Mouse (Mus musculus): ENCODE measurements around the gene Gk5.
"Not testable (repeated sequence)": the region's sequence is repeated elsewhere in the genome, so short reads cannot be mapped to it uniquely, and the experiment has no call there.

Gene Gk5

GRCm38 (mm10) chr9:96152801-96153200 lies 33.6 kb downstream of the Gk5 start:
- DNase-seq = no peak

GRCm38 (mm10) chr9:96158431-96158830 lies 39.3 kb downstream of the Gk5 start:
- no peak for DNase-seq

GRCm38 (mm10) chr9:96159047-96159446 lies 39.9 kb downstream of the Gk5 start:
- no peak for DNase-seq

- DNase-seq = no peak
Measured at GRCm38 (mm10) chr9:96160767-96161166, 41.6 kb downstream of the Gk5 start.

- no peak for DNase-seq
Measured at GRCm38 (mm10) chr9:96162421-96162820, 43.3 kb downstream of the Gk5 start.

GRCm38 (mm10) chr9:96163443-96163842 lies 44.3 kb downstream of the Gk5 start:
- DNase-seq = no peak

GRCm38 (mm10) chr9:96163983-96164382 lies 44.8 kb downstream of the Gk5 start:
- DNase-seq = not testable (repeated sequence)

GRCm38 (mm10) chr9:96167168-96167585 lies 48.0 kb downstream of the Gk5 start:
- DNase-seq = peak; percentile 28 to 71

- no peak for DNase-seq
Measured at GRCm38 (mm10) chr9:96170600-96170999, 51.4 kb downstream of the Gk5 start.

- no peak for DNase-seq
Measured at GRCm38 (mm10) chr9:96184909-96185308, 65.7 kb downstream of the Gk5 start.

GRCm38 (mm10) chr9:96186701-96187100 lies 67.5 kb downstream of the Gk5 start:
- no peak for DNase-seq

GRCm38 (mm10) chr9:96195885-96196622 lies 76.9 kb downstream of the Gk5 start, which contains the start of gene Tfdp2:
Gene Tfdp2 (plus strand): TSS chr9:96196275.
- peak; percentile 73 to 80 for DNase-seq

GRCm38 (mm10) chr9:96196636-96197181 lies 77.5 kb downstream of the Gk5 start:
- DNase-seq = peak; percentile 14 to 41

- no peak for DNase-seq
Measured at GRCm38 (mm10) chr9:96197806-96198205, 78.6 kb downstream of the Gk5 start.

- DNase-seq = no peak
Measured at GRCm38 (mm10) chr9:96203663-96204062, 84.5 kb downstream of the Gk5 start.

- no peak for DNase-seq
Measured at GRCm38 (mm10) chr9:96207428-96207827, 88.3 kb downstream of the Gk5 start.

- no peak for DNase-seq
Measured at GRCm38 (mm10) chr9:96213036-96213645, 94.0 kb downstream of the Gk5 start.

- no peak for DNase-seq
Measured at GRCm38 (mm10) chr9:96214171-96214570, 95.0 kb downstream of the Gk5 start.

GRCm38 (mm10) chr9:96217299-96217698 lies 98.1 kb downstream of the Gk5 start:
- no peak for DNase-seq

- no peak for DNase-seq
Measured at GRCm38 (mm10) chr9:96217799-96218198, 98.6 kb downstream of the Gk5 start.

- DNase-seq = no peak
Measured at GRCm38 (mm10) chr9:96219114-96219669, 100.0 kb downstream of the Gk5 start.

- no peak for DNase-seq
Measured at GRCm38 (mm10) chr9:96220419-96220818, 101.3 kb downstream of the Gk5 start.

- no peak for DNase-seq
Measured at GRCm38 (mm10) chr9:96223302-96223701, 104.1 kb downstream of the Gk5 start.

GRCm38 (mm10) chr9:96228285-96228684 lies 109.1 kb downstream of the Gk5 start:
- no peak for DNase-seq

All from spleen, adult 18-20 months (tissue).